Mouse (Mus musculus) brain, embryonic 18.5 days (tissue): ENCODE measurements around the gene Dhx15.

ENCODE experiments used
- DNase-seq: peaks from one replicate; pipeline ENCODE4 v3.0.0-alpha.2; 2012; ENCODE audit warnings: low read depth, low spot score

Gene Dhx15

GRCm38 (mm10) chr5:52145684-52146083 is 44.6 kb downstream of the Dhx15 start:
- DNase-seq = no peak

GRCm38 (mm10) chr5:52141936-52142335 is 48.4 kb downstream of the Dhx15 start:
- no peak for DNase-seq

- no peak for DNase-seq
Measured at GRCm38 (mm10) chr5:52138819-52139218, 51.5 kb downstream of the Dhx15 start.

- no peak for DNase-seq
Measured at GRCm38 (mm10) chr5:52138134-52138533, 52.2 kb downstream of the Dhx15 start.

GRCm38 (mm10) chr5:52135460-52136141 is 54.7 kb downstream of the Dhx15 start:
- DNase-seq = no peak

GRCm38 (mm10) chr5:52132840-52133239 is 57.5 kb downstream of the Dhx15 start:
- DNase-seq = no peak

- DNase-seq = no peak
Measured at GRCm38 (mm10) chr5:52132092-52132491, 58.2 kb downstream of the Dhx15 start.

GRCm38 (mm10) chr5:52131389-52131788 is 58.9 kb downstream of the Dhx15 start:
- no peak for DNase-seq

- DNase-seq = no peak
Measured at GRCm38 (mm10) chr5:52130496-52130895, 59.8 kb downstream of the Dhx15 start.

- no peak for DNase-seq
Measured at GRCm38 (mm10) chr5:52126263-52126662, 64.1 kb downstream of the Dhx15 start.

- no peak for DNase-seq
Measured at GRCm38 (mm10) chr5:52125854-52126253, 64.5 kb downstream of the Dhx15 start.

GRCm38 (mm10) chr5:52122146-52122545 is 68.2 kb downstream of the Dhx15 start:
- no peak for DNase-seq

GRCm38 (mm10) chr5:52119822-52120221 is 70.5 kb downstream of the Dhx15 start:
- no peak for DNase-seq

GRCm38 (mm10) chr5:52119192-52119591 is 71.1 kb downstream of the Dhx15 start:
- no peak for DNase-seq

- no peak for DNase-seq
Measured at GRCm38 (mm10) chr5:52117829-52118228, 72.5 kb downstream of the Dhx15 start.

GRCm38 (mm10) chr5:52116404-52116803 is 73.9 kb downstream of the Dhx15 start:
- no peak for DNase-seq

GRCm38 (mm10) chr5:52115821-52116317 is 74.4 kb downstream of the Dhx15 start:
- DNase-seq = peak; percentile 82

- DNase-seq = no peak
Measured at GRCm38 (mm10) chr5:52114751-52115451, 75.4 kb downstream of the Dhx15 start.

GRCm38 (mm10) chr5:52113851-52114731 is 76.2 kb downstream of the Dhx15 start:
- no peak for DNase-seq

GRCm38 (mm10) chr5:52112953-52113841 is 77.1 kb downstream of the Dhx15 start:
- DNase-seq = no peak

GRCm38 (mm10) chr5:52112191-52112760 is 78.0 kb downstream of the Dhx15 start:
- no peak for DNase-seq
